Mouse (Mus musculus) layer of hippocampus, postnatal 25 days (tissue): ENCODE results near the gene Ccdc7b. TPM values are rescaled to one million over a fixed set of nuclear protein-coding genes. Genes with fewer than 3 reads are reported as not detected.
"Not testable (repeated sequence)": the region's sequence is repeated elsewhere in the genome, so short reads cannot be mapped to it uniquely, and the experiment has no call there.

ENCODE experiments used
- DNase-seq, 2 experiments: peaks; one replicate each; pipeline ENCODE4 v3.0.0; 2022; ENCODE audit warnings: mixed read lengths in 2 of 2, low spot score in 1 of 2; ENCODE audit errors: extremely low spot score in 1 of 2
- total RNA-seq, 2 experiments: library from RNA; stranded (reverse); gene quantifications; 2 replicates each; pipeline ENCODE4 v1.2.3; 2021

Gene Ccdc7b
- total RNA-seq = not detected

- not testable (repeated sequence) for DNase-seq
Observed at GRCm38 (mm10) chr8:129066834-129067233, at the start of gene Ccdc7b. TSS of gene Ccdc7b (plus strand) at chr8:129067134.

GRCm38 (mm10) chr8:129065417-129065816, 1.5 kb upstream of the Ccdc7b start, which contains the start of gene Ccdc7a:
TSS of gene Ccdc7a (minus strand) at chr8:129065517.
- not testable (repeated sequence) for DNase-seq

GRCm38 (mm10) chr8:129115761-129116160, 48.8 kb downstream of the Ccdc7b start:
- not testable (repeated sequence) for DNase-seq

- no peak for DNase-seq
Observed at GRCm38 (mm10) chr8:129131561-129131960, 64.6 kb downstream of the Ccdc7b start, which contains the start of gene Gm10999. TSS of gene Gm10999 (minus strand) at chr8:129131661.

- no peak for DNase-seq
Observed at GRCm38 (mm10) chr8:129133475-129133874, 66.5 kb downstream of the Ccdc7b start.

Other genes with a start within 250 kb of the Ccdc7b start
- gene Ccdc7a, start 1.6 kb upstream of the Ccdc7b start, total RNA-seq = not detected
- not detected for gene Gm10999, start 64.5 kb downstream of the Ccdc7b start, total RNA-seq
- 10 to 100 TPM; 21.2 to 22.1 TPM for gene 2610044O15Rik8, start 167.3 kb downstream of the Ccdc7b start, total RNA-seq